Mouse (Mus musculus) intestine, embryonic 16.5 days (tissue): ENCODE results near the gene Galntl6. TPM values are rescaled to one million over a fixed set of nuclear protein-coding genes. Genes with fewer than 3 reads are reported as not detected.

Source experiments
- ATAC-seq: fragments of 200-750 bp; cut with Nextera tagmentation; 2 replicates; pipeline ENCODE4 v1.8.0; 2017; ENCODE audit warnings: moderate TSS enrichment, moderate library complexity
- H3K27ac ChIP-seq: fragments of 300-500 bp; sonication (generic); 2 replicates; pipeline ENCODE4 v1.5.1; 2014; ENCODE audit warnings: mild to moderate bottlenecking, low read length
- H3K27me3 ChIP-seq: fragments of 300-500 bp; sonication (generic); replicated peaks from 2 replicates; pipeline ENCODE4 v1.6.1; 2014; ENCODE audit warnings: low read length, control low read depth, mixed read lengths; ENCODE audit not compliant: control insufficient read depth, insufficient read depth
- H3K36me3 ChIP-seq: fragments of 300-500 bp; sonication (generic); 2 replicates; pipeline ENCODE4 v1.6.1; 2014; ENCODE audit warnings: low read length, control low read depth; ENCODE audit not compliant: control insufficient read depth, insufficient read depth
- H3K4me1 ChIP-seq: fragments of 300-500 bp; sonication (generic); 2 replicates; pipeline ENCODE4 v1.6.1; 2014; ENCODE audit warnings: low read length, control low read depth, mixed read lengths; ENCODE audit not compliant: control insufficient read depth, insufficient read depth
- H3K4me2 ChIP-seq: fragments of 300-500 bp; sonication (generic); 2 replicates; pipeline ENCODE4 v1.6.1; 2014; ENCODE audit warnings: low read depth, low read length, control low read depth
- H3K4me3 ChIP-seq: fragments of 300-500 bp; sonication (generic); 2 replicates; pipeline ENCODE4 v1.5.1; 2014; ENCODE audit warnings: mild to moderate bottlenecking, low read length
- H3K9ac ChIP-seq: fragments of 300-500 bp; sonication (generic); 2 replicates; pipeline ENCODE4 v1.6.1; 2014; ENCODE audit warnings: low read depth, low read length
- H3K9me3 ChIP-seq: fragments of 300-500 bp; sonication (generic); 2 replicates; pipeline ENCODE4 v1.6.1; 2016; ENCODE audit warnings: low read length, control low read depth; ENCODE audit not compliant: control insufficient read depth
- WGBS: fragments of 180-500 bp; shearing (Covaris S2); extraction: QIAGEN DNeasy Blood & Tissue Kit; methylation state at CpG from one replicate; pipeline ENCODE4 v1.1.7; 2014; 5-methylcytosine and 5-hydroxymethylcytosine counted together
- polyA plus RNA-seq: library from polyadenylated mRNA; unstranded; fragments of >200 nt; fragmentation: Nextera tagmentation; extraction: Ambion mirVana; gene quantifications from 2 replicates; pipeline ENCODE4 v1.2.1, GENCODE M21; 2015

Gene Galntl6
- polyA plus RNA-seq, 1 experiment from 2014 or later, result 0.56 TPM

DNA sequence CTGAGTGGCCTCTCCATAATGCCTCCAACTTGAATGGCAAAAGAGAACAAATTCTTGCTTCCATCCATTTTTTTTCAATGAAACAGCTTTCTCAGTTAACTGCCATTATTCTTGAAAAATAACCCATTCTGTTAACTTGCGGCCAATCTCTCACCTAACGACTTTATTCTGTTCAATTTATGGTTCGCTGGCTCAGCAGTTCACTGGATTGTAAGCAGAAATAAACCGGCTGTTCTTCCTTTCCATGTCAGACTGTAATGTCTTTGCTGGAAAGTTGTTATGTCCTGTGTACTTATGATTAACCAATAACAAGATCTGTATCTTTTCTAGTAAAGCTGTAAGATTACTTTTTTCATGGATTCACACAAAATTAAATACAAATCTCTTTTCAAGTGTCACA lies 837.8 kb downstream of the Galntl6 start:
- no peaks in the 10 kb centered on the region for H3K36me3 ChIP-seq
- H3K4me1 ChIP-seq, result no peaks in the 10 kb centered on the region
- WGBS, result 66% methylated on average over 4 of the region's 4 CpGs
- no peaks in the 10 kb centered on the region for H3K9me3 ChIP-seq
- no peak overlapping the region for H3K9ac ChIP-seq
- no peak overlapping the region for H3K4me2 ChIP-seq
- H3K27ac ChIP-seq, result no peak overlapping the region
- H3K4me3 ChIP-seq, result no peak overlapping the region
- ATAC-seq, result no peak
- H3K27me3 ChIP-seq, result no peaks in the 10 kb centered on the region

DNA sequence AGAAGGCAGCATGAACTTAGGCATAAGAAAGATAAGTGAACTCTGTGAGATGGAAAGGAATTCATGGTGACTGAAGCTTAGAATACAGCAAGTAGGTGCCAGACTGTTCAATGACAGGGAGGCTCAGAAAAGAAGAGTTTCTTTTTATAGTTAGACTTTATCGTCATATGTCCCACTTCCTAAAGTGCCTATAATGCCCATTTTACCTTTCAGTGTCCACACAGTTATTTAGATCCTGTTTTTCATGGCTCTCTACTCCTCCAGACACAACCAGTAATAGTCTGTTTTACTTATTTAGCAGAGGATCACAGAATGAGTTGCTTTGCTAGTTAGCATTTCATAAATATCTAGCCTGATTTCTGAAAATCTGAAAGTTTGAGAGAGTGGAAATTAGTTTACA lies 838.7 kb downstream of the Galntl6 start:
- Histone ChIP-seq H3K36me3 (no peaks in the 10 kb centered on the region), H3K4me1 (no peaks in the 10 kb centered on the region), H3K27me3 (no peaks in the 10 kb centered on the region), H3K4me2 (no peak overlapping the region), H3K4me3 (no peak overlapping the region), H3K9ac (no peak overlapping the region), H3K27ac (no peak overlapping the region), H3K9me3 (no peaks in the 10 kb centered on the region)
- WGBS, result 93% methylated on average over 1 of the region's 1 CpGs
- no peak for ATAC-seq

DNA sequence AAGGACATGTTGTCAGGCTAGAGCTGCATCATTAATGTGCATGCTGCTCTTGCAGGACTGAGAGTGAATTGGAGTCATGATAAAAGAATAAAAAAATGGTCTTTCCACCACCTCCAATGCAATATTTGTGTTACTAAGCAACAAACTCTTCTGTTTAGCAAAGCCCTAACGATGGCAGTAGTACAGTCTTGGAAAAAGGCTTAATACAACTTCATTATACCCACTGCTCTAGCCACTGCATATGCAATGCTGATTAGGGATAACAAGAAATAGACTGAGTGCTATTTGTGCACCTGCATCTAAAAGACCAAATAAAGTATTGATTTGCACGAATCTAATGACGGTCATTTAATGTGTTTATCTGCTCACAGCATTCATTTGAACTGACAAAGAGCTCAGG lies 880.2 kb downstream of the Galntl6 start:
- H3K4me2 ChIP-seq, result no peak overlapping the region
- H3K9ac ChIP-seq, result no peak overlapping the region
- no peak overlapping the region for H3K27ac ChIP-seq
- no peak overlapping the region for H3K4me3 ChIP-seq
- no peaks in the 10 kb centered on the region for H3K27me3 ChIP-seq
- no peaks in the 10 kb centered on the region for H3K36me3 ChIP-seq
- no peaks in the 10 kb centered on the region for H3K4me1 ChIP-seq
- no peak for ATAC-seq
- WGBS, result 78% methylated on average over 3 of the region's 3 CpGs
- no peaks in the 10 kb centered on the region for H3K9me3 ChIP-seq

DNA sequence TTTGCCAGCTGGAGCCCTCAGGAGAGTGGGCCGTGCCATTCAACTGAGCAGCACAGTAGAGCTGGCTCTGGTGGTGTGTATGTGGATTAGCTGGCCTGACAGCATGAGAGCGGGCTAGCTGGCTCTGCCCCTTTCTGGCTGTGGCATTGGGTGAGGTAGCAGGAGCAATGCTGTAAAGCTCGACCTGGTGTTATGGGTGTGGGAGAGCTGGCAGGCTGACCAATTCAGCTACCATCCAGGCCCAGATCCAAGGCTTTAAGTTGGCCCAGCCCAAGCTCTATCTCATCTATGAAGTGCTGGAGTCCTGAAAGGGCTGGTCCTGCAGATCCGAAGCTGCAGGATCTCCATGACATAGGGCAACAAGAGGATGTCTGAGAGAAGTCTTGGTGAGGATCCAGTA lies 886.9 kb downstream of the Galntl6 start:
- ATAC-seq, result no peak
- H3K9ac ChIP-seq, result no peak overlapping the region
- H3K4me1 ChIP-seq, result no peaks in the 10 kb centered on the region
- no peaks in the 10 kb centered on the region for H3K27me3 ChIP-seq
- no peak overlapping the region for H3K4me3 ChIP-seq
- no peak overlapping the region for H3K27ac ChIP-seq
- H3K36me3 ChIP-seq, result no peaks in the 10 kb centered on the region
- WGBS, result 86% methylated on average over 4 of the region's 4 CpGs
- H3K4me2 ChIP-seq, result no peak overlapping the region
- no peaks in the 10 kb centered on the region for H3K9me3 ChIP-seq

DNA sequence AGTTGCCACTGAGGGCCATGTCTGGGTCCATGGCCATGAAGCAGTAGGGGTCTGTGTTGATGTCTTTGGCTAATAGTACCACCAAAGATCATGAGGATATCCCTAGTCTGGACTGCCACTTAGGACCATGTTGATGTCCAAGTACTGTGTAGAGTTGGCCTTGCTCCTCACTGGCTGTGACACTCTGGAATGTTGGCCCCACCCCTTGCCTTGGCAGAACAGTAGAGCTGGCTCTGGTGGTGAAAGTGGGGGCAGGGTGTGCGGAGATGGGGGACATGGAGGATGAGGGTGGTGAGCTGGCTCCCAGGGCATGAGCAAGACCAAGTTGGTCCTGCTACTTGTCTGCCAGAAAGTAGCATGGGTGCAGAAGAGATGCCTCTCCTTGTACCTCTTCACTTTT lies 887.3 kb downstream of the Galntl6 start:
- H3K9ac ChIP-seq, result no peak overlapping the region
- no peaks in the 10 kb centered on the region for H3K36me3 ChIP-seq
- 83% methylated on average over 1 of the region's 1 CpGs for WGBS
- no peaks in the 10 kb centered on the region for H3K27me3 ChIP-seq
- H3K27ac ChIP-seq, result no peak overlapping the region
- no peak overlapping the region for H3K4me3 ChIP-seq
- no peaks in the 10 kb centered on the region for H3K4me1 ChIP-seq
- H3K4me2 ChIP-seq, result no peak overlapping the region
- H3K9me3 ChIP-seq, result no peaks in the 10 kb centered on the region
- no peak for ATAC-seq

DNA sequence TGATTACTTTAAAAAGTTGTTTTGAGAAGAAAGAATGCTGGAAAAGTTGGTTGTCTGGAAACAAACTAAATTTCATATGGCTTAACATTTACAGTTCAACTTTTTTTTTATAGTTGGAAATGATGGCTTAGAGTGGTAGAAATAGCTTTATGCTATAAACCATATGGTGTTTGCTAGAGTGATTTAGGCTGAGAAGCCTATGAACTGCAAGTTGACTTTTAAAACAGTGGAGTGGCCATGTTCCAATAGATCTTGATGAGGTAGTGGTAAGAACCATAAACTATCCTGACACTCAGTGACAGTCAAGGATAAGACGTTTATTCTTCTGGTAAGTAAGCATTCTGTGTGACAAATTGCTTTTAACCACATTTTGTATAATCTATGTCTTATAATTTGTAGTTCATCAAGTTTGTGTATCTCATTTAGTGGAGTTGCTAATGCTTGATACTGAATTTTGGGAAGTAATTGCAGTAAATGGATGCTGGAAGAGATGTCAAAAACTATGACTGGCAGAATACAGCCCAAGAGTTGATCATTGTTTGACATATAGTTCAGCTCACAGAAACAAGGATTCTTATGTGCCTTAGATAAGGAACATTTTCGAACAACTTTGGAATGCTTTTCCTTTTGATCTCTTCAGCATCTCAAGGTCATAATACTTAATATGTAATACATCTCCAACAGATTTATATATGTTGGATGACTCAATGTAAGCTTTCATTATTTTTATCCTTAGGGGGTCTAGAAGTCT lies 888.8 kb downstream of the Galntl6 start:
- Histone ChIP-seq H3K9me3 (no peaks in the 10 kb centered on the region), H3K27ac (no peak overlapping the region), H3K9ac (no peak overlapping the region), H3K36me3 (no peaks in the 10 kb centered on the region), H3K27me3 (no peaks in the 10 kb centered on the region), H3K4me2 (no peak overlapping the region), H3K4me3 (no peak overlapping the region), H3K4me1 (no peaks in the 10 kb centered on the region)
- ATAC-seq, result no peak
- WGBS, result 37% methylated on average over 2 of the region's 2 CpGs

DNA sequence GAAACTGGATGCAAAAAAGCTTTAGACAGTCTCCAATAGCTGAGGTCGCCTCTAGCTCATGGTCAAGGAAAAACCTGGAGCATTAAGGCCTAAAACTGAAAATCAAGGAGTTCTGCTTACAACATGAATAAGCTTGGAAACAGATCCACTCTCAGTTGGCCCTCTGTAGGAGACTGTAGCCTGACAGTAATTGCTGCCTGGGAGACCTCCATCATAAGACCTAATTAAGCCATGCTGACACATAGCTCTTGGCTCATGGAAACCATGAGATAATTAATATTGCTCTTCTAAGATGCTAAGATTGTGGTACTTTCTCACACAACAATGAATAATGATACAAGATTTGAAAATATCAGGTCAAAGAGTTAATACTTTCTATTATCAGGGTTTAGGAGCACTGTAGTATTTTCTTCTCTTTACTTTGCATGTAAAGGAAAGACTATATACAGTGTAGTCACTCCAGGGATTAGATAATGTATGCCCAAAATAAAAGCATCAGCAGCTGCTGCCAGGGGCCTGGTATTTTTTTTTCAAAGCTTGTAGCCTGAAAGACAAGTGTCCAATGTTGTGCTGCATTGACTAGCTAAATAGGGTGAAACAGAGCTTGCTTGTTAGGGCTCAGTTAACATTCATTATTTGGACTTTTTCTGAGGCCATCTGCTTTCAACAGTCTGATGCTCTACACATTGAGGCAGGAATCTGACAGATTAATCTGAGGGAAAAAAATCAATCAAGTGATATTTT lies 922.8 kb downstream of the Galntl6 start:
- Histone ChIP-seq H3K9ac (no peak overlapping the region), H3K36me3 (no peaks in the 10 kb centered on the region), H3K27me3 (no peaks in the 10 kb centered on the region), H3K27ac (no peak overlapping the region), H3K4me2 (no peak overlapping the region), H3K4me1 (no peaks in the 10 kb centered on the region), H3K9me3 (no peaks in the 10 kb centered on the region), H3K4me3 (no peak overlapping the region)
- WGBS, result 77% methylated on average over 1 of the region's 1 CpGs
- ATAC-seq, result no peak

DNA sequence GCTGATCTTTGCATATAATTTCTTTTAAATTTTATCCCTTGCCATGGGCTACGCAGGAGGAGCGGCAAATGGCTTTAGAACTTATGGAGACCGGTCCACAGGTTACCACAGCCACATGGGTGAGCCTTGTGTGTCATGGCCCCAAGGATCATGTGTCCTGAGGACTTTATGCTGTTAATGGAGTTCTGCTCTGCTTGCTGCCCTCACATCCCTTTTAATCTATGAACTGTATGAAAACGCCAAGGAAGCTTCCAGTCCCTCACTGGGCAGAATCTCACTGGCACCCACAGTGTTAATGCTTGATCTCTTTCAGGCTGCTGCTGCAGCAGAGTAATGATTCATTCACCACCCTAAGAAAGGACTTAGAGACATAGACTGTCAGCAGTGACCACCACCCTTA lies 935.1 kb downstream of the Galntl6 start:
- H3K4me1 ChIP-seq, result no peaks in the 10 kb centered on the region
- no peak overlapping the region for H3K9ac ChIP-seq
- no peaks in the 10 kb centered on the region for H3K27me3 ChIP-seq
- WGBS, result 83% methylated on average over 4 of the region's 4 CpGs
- no peaks in the 10 kb centered on the region for H3K36me3 ChIP-seq
- ATAC-seq, result no peak
- H3K4me3 ChIP-seq, result no peak overlapping the region
- H3K4me2 ChIP-seq, result no peak overlapping the region
- H3K9me3 ChIP-seq, result no peaks in the 10 kb centered on the region
- no peak overlapping the region for H3K27ac ChIP-seq

DNA sequence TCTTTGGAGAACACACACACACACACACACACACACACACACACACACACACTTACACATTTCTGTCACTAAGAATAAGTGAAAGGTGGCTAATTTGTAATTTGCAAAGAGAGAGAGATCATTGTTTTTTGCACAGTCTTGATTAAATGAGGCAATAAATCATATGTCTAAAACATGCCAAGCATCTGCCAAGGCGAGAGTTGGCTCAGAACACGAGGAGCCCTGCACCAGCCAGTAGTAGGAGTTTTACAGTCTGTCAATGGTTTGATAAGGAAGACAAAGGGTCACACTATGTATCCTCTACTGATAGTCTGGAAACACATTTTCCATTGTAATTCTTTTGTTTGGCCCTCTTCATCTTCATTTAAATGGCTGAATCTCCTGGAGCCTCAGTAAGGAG lies 938.3 kb downstream of the Galntl6 start:
- H3K9ac ChIP-seq, result no peak overlapping the region

More for the DNA sequence above, 938.3 kb downstream of the Galntl6 start:
- no peaks in the 10 kb centered on the region for H3K4me1 ChIP-seq
- 27% methylated on average over 2 of the region's 2 CpGs for WGBS
- H3K27me3 ChIP-seq, result no peaks in the 10 kb centered on the region
- no peak overlapping the region for H3K4me2 ChIP-seq
- no peak overlapping the region for H3K27ac ChIP-seq
- no peak overlapping the region for H3K4me3 ChIP-seq
- H3K36me3 ChIP-seq, result no peaks in the 10 kb centered on the region
- ATAC-seq, result no peak
- no peaks in the 10 kb centered on the region for H3K9me3 ChIP-seq
